Mouse (Mus musculus): ENCODE data around the gene Nrg4.

Gene Nrg4

DNA sequence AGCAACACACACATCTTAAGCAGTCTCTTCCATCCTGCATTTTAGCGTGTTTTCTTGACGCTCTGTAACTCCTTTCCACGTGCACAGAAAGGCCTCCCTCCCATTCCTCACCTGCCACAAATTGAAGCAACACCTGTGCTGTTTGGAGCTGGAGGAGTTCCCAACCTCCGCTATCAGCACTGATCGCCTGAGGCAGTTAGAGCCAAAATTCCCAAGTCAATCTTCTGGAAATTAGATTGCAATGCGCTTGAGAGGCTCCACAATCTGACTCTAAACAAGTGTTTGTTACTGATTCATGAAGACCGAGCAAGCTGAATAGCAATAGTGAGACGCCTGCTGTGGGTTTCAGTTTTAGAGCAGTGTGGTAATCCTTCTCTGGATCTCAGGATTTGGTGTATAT is 2.6 kb downstream of the Nrg4 start:
- in situ Hi-C loops (cut with MboI; ENCODE audit: low sequenced_read_pairs): no loop called here

DNA sequence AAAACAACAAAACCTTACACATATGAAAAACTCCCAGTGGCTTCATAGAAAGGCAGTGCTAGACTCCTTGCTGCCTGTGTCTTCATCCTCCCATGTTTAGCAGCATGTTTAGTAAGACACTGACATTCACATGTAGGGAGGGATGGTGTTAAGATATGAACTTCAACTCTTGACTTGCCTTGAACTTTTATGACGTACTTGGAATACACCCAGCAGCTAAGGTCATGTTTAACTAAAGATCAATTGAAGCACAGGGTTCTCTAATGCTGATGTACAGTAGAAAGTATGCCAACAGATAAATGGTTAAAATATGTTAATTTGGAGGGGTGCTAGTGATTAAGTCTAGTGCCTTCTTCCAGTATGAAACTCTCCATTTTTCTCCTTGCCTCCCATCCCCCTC is 4.0 kb downstream of the Nrg4 start:
- in situ Hi-C loops (cut with MboI; ENCODE audit: low sequenced_read_pairs): no loop called here

DNA sequence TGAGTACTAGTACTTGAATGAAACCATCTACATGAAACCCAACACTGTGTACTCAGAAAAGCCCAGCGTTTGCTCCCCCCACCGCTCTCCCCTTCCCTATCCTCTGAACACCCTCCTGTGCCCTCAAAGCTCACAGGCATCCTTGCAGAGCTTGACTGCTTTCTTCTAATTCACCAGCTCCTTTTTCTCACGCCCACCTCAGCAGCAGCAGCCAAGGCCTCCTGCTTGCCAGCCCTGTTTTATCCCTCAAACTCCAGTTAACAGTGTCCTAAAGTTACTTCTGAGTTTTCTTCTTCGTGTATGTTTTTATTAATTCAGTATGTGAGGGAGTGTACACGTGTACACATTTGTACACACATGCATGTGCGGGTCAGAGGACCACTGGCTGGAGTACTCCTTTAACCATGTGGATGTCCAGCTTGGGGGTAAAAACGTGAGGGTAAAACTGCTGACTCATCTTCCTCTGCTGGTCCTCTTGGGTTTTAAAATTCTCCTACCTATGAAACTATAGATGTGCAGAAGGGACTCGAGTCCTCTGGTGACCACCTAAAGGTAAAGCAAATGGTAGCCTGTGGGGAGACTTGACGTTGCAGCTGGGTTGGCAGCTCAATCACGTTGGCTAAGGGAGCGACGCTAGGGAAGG is 12.9 kb downstream of the Nrg4 start:
- in situ Hi-C loops (cut with MboI; ENCODE audit: low sequenced_read_pairs): no loop called here

DNA sequence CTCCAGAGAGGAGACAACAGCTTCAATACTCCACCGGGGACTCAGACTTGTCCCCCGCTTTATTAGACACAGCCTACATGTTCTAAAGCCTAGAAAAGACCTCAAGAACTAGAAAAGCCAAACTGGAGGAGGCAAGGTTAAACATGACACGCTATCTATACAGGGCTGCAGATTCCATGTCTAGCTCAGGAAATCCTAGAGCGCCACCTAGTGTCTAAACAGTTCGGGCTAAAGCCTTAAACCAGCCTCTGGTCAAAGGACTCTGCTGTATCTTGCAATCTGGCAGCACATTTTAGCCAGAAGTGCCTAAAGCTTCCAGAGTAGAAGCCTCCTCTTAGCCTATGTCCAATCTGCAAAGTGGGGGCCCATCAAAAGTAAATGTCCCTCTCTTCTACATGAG is 15.1 kb downstream of the Nrg4 start:
- in situ Hi-C loops (cut with MboI; ENCODE audit: low sequenced_read_pairs): no loop called here

DNA sequence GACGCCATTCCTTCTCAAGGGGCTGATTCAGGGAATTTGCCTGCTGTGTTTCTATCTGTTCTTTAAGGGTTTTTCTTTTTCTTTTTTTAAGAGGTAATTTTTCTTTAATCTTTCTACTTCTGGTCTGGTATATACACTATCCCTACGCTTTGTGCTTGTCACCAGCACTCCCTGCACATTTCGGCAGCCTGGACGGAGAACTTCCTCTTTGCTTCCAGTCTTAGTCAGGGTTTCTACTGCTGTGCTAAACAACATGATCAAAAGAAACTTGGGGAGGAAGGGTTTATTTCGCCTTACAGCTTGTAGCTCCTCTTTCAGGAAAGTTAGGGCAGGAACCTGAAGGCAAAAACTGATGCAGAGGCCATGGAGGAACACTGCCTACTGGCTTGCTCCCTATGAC is 18.2 kb downstream of the Nrg4 start:
- in situ Hi-C loops (cut with MboI; ENCODE audit: low sequenced_read_pairs): no loop called here

- in situ Hi-C loops (cut with MboI; ENCODE audit: low sequenced_read_pairs): no loop called here
Observed at GRCm38 (mm10) chr9:55307557-55307956, 19.1 kb downstream of the Nrg4 start.

- in situ Hi-C loops (cut with MboI; ENCODE audit: low sequenced_read_pairs): no loop called here
Observed at GRCm38 (mm10) chr9:55307066-55307465, 19.6 kb downstream of the Nrg4 start.

DNA sequence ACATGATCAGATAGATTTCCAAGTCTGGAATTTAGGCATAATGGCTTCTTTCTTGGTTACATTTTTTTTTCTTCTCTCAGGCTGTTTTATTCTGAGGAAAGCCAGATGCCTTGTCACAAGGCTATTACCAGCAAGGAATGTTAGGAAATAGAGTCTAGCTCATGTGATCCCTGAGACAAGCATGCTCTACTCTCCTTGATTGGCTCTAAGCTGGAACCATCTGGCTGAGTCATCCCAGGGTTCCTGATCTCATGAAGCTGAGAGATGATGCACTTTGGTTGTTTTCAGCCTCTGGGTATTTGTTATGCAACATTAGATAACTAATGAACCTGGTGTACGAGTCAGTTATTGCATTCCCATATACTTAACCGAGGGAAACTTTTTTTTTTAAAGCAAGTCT is 30.4 kb downstream of the Nrg4 start:
- in situ Hi-C loops (cut with MboI; ENCODE audit: low sequenced_read_pairs): no loop called here

- in situ Hi-C loops (cut with MboI; ENCODE audit: low sequenced_read_pairs): no loop called here
Observed at GRCm38 (mm10) chr9:55291966-55292365, 34.7 kb downstream of the Nrg4 start.

- in situ Hi-C loops (cut with MboI; ENCODE audit: low sequenced_read_pairs): no loop called here
Observed at GRCm38 (mm10) chr9:55289475-55290198, 37.0 kb downstream of the Nrg4 start.

GRCm38 (mm10) chr9:55285197-55285596 is 41.4 kb downstream of the Nrg4 start:
- in situ Hi-C loops (cut with MboI; ENCODE audit: low sequenced_read_pairs): no loop called here

DNA sequence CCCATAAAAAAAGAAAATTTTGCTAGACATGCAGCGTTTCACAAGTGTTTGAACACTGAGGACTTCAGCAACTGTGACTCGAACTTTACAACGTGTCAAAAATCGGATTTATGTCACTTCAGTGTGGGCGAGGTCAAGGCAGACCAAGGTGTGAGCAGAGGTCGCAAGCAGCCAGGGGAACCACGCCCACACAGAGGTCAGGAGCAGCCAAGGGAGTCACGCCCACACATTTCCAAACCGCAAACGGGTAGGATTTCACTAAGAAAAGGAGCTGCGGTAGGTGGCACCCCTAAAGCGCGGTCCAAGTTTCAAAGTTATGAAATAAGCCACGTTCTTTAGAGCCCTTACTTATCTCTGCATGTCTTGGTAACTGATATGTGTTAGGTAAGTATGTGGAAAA is 43.1 kb downstream of the Nrg4 start:
- in situ Hi-C loops (cut with MboI; ENCODE audit: low sequenced_read_pairs): no loop called here

DNA sequence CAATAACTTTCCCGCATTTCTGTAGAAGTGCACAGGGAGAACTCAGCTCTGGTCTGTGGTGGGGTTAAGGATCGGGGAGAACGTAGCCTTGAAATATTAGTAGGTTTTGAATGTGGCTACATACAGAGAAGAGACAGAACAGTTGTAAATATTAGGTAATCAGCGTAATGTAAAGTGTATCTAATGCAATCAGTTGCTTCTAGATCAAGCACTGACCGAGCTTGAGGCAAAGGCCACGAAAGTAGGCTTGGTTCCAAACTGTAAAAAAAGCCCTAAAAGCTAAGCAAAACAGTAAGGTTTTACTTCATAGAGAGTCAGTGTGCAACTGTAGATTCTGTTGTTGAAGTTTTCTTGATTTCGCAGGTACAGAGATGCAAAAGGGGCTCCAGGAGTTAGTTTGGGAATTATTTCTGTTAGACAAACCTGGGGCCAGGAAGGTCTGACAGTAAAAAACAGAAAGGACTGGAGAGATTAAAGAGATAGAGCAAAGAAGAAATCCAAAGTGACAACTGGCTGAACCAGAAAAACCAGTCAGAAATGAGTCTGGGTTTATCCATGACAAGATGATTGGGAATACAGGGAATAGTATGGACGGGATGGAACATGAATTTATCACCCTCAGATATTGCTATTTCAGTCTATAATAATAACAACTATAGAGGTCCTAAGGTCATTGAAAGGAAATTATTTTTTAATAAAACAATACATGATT is 47.4 kb downstream of the Nrg4 start:
- in situ Hi-C loops (cut with MboI; ENCODE audit: low sequenced_read_pairs): no loop called here

DNA sequence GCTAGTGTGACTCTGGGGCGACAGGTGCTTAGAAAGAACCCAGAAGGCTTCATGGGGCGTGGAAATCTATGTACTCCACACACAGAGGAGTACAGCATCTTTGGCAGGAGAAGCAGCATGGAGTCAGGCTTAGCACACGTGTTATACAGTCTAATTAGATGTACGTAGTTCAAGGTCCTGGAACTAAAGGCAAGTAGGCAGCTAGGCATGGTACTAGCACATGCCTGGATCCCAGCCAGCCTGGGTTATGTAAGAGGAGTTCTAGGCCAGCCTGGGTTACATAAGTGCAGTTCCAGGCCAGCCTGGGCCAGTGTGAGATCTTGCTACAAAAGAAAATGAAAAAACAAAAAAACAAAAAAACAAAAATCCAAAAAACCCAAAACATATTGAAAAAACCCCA is 49.1 kb downstream of the Nrg4 start:
- in situ Hi-C loops (cut with MboI; ENCODE audit: low sequenced_read_pairs): no loop called here

- in situ Hi-C loops (cut with MboI; ENCODE audit: low sequenced_read_pairs): no loop called here
Observed at GRCm38 (mm10) chr9:55273906-55274305, 52.7 kb downstream of the Nrg4 start.

- in situ Hi-C loops (cut with MboI; ENCODE audit: low sequenced_read_pairs): no loop called here
Observed at GRCm38 (mm10) chr9:55271960-55272560, 54.6 kb downstream of the Nrg4 start.

DNA sequence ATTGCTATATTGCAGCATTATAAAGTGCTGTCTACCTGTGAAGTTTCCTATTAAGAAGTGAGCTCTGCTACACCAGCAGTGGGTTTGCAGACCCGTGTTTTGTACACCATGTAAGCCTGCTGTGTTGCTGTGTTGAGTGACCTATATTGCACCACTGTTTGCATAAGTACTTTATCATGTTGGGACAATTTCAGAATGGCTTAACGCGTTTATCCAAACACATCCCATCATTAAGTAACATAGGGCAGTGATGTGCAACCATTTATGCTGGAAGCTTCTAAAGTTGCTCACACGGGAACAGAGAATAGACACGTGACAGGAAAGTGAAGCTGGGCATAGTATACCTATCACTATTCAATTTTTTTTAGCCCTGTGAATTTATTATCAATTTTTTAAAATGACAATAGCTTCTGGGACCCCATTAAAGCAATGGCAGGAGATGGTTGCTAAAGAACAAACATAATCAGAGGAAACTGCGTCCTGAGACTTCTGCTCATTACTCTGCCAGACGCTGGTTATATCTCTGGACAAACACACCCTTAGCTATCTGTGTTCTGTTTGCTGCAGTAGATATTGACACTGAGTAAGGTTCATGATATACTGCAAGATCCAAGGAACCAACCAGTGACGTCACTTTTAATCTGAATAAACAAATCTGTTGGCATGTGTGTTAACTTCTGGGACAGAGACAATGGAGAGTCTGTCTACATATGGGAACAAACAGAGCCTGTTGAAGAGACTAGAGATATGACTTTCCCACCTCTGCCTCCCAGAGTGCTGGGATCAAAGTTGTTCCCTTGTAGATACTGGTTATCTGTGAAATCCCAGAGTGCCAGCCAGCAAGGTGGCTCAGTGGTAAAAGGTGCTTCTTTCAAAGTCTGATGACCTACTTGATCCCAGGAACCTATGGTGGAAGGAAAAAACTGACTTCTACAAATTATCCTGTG is 62.0 kb downstream of the Nrg4 start:
- in situ Hi-C loops (cut with MboI; ENCODE audit: low sequenced_read_pairs): no loop called here

GRCm38 (mm10) chr9:55259741-55260140 is 66.9 kb downstream of the Nrg4 start:
- in situ Hi-C loops (cut with MboI; ENCODE audit: low sequenced_read_pairs): no loop called here

DNA sequence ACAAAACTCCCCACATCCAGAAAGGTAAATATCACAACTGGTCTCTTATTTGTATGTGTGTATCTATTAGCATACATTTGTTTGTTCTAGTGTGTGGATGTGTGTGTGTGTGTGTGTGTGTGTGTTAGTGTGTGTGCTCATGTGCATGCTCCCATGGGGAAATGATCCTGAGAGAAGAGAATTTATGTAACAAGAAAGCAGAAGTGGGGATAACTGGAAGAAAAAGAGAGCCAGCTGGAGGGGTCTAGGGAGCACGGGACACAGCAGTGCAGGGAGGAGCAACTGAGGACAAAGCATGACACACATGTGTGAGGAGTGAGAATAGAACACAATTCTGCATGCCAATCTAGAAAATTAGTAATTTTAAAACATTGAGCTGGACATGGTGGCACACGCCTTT is 69.5 kb downstream of the Nrg4 start:
- in situ Hi-C loops (cut with MboI; ENCODE audit: low sequenced_read_pairs): no loop called here

DNA sequence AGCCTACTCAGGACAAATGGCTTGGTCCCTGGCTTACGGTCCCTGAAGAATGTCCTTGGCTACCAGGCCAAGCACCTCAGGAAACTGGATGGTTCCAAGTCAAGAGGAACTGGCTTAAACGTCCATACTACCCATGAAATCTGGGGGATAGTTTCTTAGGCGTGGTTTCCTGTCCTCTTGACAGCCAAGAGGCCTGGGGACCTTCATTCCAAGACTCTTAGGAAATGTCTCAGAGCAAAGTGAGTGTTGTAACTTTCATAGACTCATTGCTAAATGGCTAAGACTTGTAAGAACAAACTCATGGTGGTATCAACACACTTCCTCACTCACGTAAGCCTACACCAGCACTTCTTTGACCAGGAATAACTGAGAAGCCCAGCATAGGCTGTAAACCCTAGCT is 71.0 kb downstream of the Nrg4 start:
- in situ Hi-C loops (cut with MboI; ENCODE audit: low sequenced_read_pairs): no loop called here

- in situ Hi-C loops (cut with MboI; ENCODE audit: low sequenced_read_pairs): no loop called here
Observed at GRCm38 (mm10) chr9:55255056-55255455, 71.6 kb downstream of the Nrg4 start.

Measured in CH12F3 (cell line).